Mouse (Mus musculus): ENCODE results near the gene F13a1.

GRCm38 (mm10) chr13:36885973-36886372 lies 164.1 kb downstream of the F13a1 start:
- TF ChIP-seq EP300 (IDR thresholded peaks at IDR 0.05; ENCODE audit: low read depth) = no peak
- TF ChIP-seq CTCF (IDR thresholded peaks at IDR 0.05; ENCODE audit: low read depth) = no peak
